Mouse (Mus musculus) 416B (cell line): ENCODE data around the gene Mta3.
A peak's percentile ranks its signal among the peaks of the same experiment; 100 is the strongest.

Experiments
- DNase-seq: peaks from one replicate; pipeline ENCODE4 v3.0.0; 2011; ENCODE audit warnings: low read depth

Mta3 gene

GRCm38 (mm10) chr17:83759547-83759946, 53.6 kb downstream of the Mta3 start:
- no peak for DNase-seq

DNA sequence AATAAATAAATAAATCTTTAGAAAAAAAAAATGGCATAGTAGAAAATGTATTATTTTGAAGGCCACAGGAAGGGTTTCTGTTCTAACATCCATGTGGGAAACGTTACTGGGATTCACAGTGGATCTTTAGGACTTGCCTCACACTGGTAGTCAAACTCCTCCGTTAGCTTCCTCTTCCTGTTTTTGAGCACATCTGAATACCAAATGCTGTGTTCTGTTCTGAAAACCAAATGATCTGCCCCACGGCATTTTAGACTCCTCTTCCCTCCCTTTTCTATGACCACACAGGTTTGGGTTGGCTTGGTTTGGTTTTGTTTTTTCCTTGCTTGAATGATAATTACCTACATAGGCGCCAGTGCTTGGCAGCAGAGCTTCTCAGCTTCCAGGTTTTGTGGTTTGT, 58.6 kb downstream of the Mta3 start:
- no peak for DNase-seq

GRCm38 (mm10) chr17:83767064-83767463, 61.1 kb downstream of the Mta3 start:
- DNase-seq: no peak

DNA sequence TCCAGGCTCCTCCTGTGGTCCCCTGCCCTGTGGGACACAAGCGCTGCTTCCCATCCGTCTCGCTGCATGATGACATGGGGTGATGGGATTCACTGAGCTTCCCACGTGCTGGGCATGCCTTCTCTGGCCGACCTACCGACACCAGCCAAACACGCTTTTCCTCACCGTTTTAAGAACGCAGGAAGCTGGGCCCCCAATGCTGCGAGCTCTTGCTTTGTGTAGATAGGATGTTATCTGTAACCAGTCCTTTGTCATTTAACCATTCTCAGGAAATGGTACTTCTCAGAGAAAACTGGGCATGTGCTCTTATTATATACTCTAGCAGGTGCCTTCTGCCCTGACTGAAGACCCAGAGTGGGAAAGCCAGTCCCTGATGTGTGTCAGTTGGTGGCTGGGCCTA, 62.3 kb downstream of the Mta3 start:
- peak; percentile 88 for DNase-seq

- no peak for DNase-seq
Observed at GRCm38 (mm10) chr17:83770371-83770770, 64.4 kb downstream of the Mta3 start.

DNA sequence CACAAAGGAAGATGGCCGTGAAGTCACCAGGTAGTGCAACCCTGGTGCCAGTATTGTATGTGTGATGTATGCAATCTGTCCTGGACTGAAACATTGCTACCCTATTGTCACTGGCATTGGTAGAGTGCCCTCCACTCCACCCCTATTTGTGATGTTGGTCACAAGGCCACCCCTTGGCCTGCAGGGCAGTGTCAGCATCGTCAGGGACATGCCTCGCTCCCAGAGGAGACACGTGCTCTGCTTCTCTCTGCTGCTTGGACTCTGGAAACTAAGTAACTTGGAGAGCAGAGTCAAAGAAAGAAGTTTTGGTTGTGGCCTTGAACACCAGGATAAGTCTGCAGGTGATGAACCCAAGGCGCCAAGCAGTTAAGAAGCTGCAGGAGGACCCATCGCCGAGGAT, 65.0 kb downstream of the Mta3 start:
- no peak for DNase-seq

DNA sequence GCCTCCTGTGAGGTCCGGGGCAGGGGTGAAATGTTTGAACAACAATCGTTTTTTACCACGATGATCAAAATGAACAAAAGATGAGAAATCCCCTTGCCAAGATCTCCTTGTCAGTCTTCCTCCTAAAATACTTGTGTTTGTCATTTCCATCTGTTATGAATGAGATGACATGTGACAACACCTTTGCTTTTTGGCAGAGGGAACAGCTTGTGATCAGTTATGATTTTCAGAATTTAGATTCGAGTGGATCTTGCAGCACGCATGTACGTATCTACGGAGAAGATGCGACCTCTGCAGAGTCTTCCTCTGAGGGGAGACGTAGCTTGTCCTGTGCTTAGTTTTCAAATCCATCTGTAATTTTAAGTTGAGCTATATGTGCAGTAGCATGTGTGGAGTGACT, 66.1 kb downstream of the Mta3 start:
- DNase-seq: no peak

DNA sequence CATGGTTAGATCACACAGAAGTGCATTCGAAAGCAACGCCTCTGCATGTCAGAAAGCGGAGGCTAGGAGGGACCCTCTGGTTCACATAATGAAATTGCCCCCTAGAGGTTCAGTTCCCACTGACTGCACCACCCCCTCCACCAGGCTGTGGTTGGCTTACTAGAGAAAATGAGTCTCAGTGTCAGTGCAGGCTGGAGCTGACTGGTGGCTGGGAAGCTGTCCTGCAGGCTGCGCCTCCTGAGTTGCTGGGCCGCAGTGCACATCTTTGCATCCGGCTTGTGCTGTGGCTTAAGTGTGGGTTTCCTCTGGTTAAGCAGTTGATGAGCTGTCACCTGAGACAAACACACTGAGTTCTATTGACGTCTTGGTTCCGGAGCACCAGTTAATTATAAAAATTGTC, 66.7 kb downstream of the Mta3 start:
- DNase-seq: peak; percentile 90

- no peak for DNase-seq
Observed at GRCm38 (mm10) chr17:83776965-83777364, 71.0 kb downstream of the Mta3 start.

- no peak for DNase-seq
Observed at GRCm38 (mm10) chr17:83777462-83778051, 71.6 kb downstream of the Mta3 start.

DNA sequence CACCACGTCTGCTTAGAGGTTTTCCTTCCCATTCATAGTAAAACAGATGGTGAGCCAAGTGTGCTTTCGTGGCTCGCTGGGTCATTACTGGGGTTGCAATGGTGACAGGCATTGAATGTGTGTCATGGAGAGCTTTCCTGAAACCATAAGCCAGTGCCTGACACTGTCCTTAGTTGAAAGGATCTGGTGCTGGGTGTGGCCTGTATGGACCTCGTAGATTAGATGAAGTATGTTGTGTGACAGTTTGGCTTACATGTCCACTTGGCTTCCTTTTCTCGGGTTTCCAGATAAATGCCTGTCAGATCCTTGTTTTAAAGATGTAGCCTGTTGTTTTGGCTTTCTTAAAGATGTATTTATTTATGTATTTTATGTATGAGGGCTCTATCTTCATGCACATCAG, 74.3 kb downstream of the Mta3 start:
- DNase-seq: no peak

DNA sequence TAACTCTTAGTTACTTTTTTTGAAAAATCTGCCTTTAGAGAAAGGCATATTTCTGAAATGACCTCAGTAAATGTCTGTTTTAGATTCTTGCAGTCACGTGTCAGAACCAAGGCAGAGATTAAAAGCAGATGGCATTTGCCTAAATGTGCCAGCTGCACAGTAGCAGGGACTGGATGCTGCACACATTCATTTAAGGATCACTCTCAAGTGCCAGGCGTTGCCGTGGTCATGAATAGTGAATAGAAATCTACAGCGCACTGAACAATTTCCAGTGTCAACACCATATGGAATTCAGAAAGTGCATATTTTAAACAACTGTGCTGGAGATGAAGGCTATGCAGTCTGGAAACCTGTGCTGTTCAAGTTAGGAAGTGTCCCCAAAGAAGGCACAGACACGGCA, 76.8 kb downstream of the Mta3 start:
- DNase-seq: no peak

- DNase-seq: peak; percentile 21
Observed at GRCm38 (mm10) chr17:83786418-83786817, 80.5 kb downstream of the Mta3 start.

- DNase-seq: peak; percentile 27
Observed at GRCm38 (mm10) chr17:83790158-83790557, 84.2 kb downstream of the Mta3 start.

DNA sequence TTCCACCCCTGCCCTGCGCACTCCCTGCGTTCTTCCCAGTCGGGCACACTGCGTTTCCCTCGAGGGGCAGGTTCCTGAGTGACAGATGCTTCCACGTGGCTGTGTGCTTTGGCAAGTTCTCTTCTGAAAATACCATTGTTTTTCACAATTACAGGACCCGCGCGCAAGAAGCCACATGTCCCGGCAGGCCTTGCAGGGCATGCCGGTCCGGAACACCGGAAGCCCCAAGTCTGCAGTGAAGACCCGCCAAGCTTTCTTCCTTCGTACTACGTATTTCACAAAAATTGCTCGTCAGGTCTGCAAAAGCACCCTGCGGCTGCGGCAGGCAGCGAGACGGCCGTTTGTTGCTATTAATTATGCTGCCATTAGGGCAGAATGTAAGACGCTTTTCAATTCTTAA, 86.4 kb downstream of the Mta3 start:
- DNase-seq: no peak

GRCm38 (mm10) chr17:83795121-83795520, 89.2 kb downstream of the Mta3 start:
- DNase-seq: no peak

GRCm38 (mm10) chr17:83799506-83800050, 93.6 kb downstream of the Mta3 start:
- DNase-seq: no peak

DNA sequence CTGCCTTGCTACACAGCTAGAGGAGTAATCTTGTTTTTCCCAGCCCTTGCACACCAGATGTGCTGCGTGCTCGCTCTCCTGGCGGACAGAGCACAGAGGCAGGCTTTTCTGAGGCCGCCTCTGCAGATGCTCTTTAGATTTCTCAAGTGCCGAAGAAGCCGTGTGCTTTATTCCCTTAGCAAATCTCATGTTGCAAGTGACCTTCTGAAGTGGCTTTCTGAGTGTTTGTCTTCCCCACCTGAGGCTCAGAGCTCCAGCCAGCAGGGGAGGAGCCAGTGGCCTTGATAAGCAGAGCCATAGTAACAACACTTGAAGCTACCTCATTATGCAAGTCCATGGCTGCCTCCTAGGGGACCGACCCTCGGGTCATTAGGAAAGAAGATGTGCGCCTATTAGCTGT, 98.0 kb downstream of the Mta3 start:
- no peak for DNase-seq

- no peak for DNase-seq
Observed at GRCm38 (mm10) chr17:83805078-83805477, 99.1 kb downstream of the Mta3 start.

- no peak for DNase-seq
Observed at GRCm38 (mm10) chr17:83807345-83807744, 101.4 kb downstream of the Mta3 start.

- peak; percentile 81 for DNase-seq
Observed at GRCm38 (mm10) chr17:83807778-83808398, 101.9 kb downstream of the Mta3 start.

DNA sequence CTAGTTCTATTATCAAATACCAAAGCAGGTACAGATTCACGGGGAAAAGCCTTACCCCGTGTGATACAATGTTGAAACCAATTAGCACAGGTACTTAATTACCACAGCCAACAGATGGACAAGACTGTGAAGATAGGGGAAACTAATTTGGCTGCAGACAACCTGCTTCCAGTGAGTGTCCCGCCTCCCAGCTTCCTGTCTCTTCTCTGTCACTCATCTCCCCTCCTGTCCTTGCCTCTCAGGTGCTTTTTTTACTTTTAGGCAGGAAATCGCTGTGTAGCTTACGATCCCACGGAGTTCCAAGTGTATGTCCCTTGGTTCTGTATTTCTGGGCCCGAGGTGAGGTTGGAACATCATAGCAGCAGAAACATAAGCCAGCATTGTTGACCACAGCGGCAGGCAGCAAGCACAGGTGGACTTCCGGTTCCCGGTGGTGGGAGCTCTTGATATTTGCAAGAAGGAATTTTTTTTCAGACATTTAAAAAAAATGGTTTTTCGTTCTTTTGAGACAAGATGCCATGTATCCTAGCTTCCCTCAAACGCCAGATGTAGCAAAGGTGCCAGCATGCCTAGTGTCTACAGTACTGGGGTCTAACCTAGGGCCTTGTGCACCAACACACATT, 102.6 kb downstream of the Mta3 start:
- DNase-seq: no peak

- no peak for DNase-seq
Observed at GRCm38 (mm10) chr17:83809197-83809829, 103.3 kb downstream of the Mta3 start.
